Mouse (Mus musculus): Measurements from ENCODE around the gene Rps13. TPM values are rescaled to one million over a fixed set of nuclear protein-coding genes. Genes with fewer than 3 reads are reported as not detected.
"Not testable (repeated sequence)": the region's sequence is repeated elsewhere in the genome, so short reads cannot be mapped to it uniquely, and the experiment has no call there.

Rps13 gene
- polyA plus RNA-seq (2016; fragmentation: Nextera tagmentation; extraction: Ambion mirVana): 786 and 821 TPM in 2 replicates

GRCm38 (mm10) chr7:116333713-116334668, at the start of gene Rps13:
Gene Rps13, minus strand, starts transcription at chr7:116334195.
- peak within 1 kb of the TSS; percentile 95 for H3K9ac ChIP-seq
- peak within 1 kb of the TSS; percentile 86 for H3K4me3 ChIP-seq
- H3K4me2 ChIP-seq: peak within 1 kb of the TSS; percentile 76
- WGBS (ENCODE audit: insufficient replicate concordance): under 1% methylated on average over 78 of the region's 78 CpGs
- no peaks in the 10 kb centered on the region for H3K27me3 ChIP-seq (replicated peaks)
- H3K36me3 ChIP-seq: peaks cover 41% of the 10 kb centered on the region
- peak; percentile 98 for ATAC-seq
- H3K27ac ChIP-seq: peak within 1 kb of the TSS; percentile 90
- peaks cover 40% of the 10 kb centered on the region for H3K4me1 ChIP-seq
- H3K9me3 ChIP-seq (replicated peaks): no peaks in the 10 kb centered on the region

DNA sequence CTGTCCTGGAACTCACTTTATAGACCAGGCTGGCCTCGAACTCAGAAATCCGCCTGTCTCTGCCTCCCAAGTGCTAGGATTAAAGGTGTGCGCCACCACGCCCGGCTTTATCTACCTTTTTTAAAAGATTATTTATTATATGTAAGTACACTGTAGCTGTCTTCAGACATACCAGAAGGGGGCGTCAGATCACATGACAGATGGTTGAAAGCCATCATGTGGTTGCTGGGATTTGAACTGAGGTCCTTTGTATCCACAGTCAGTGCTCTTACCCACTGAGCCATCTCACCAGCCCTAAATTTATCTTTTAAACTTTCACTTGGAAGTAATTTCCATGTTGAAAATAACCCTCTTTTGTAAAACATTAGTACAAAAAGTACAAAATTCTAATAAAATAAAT, 45.2 kb upstream of the Rps13 start:
- not testable (repeated sequence) for H3K4me1 ChIP-seq, ATAC-seq
- WGBS (ENCODE audit: insufficient replicate concordance): 75% methylated on average over 6 of the region's 6 CpGs

DNA sequence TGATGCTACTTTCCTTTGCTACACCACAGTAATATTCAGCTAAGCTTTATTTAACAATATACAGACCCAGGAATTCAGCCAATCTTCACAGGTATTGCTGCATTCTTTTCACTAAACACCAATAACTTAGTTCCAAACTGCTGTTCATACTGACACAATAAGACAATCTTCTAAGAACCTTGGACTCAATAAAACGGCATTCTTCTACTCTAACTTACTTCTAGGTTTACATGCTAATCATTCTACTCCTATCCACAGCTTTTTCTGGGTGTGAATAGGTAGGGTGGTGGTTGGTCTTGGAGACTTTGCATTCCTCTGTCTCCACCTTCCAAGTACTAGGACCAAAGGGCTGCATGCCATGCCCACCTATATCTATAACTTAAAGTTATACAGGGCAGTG, 40.3 kb upstream of the Rps13 start:
- no peak overlapping the region for H3K9ac ChIP-seq
- no peaks in the 10 kb centered on the region for H3K27me3 ChIP-seq (replicated peaks)
- WGBS (ENCODE audit: insufficient replicate concordance): 68% methylated on average over 1 of the region's 1 CpGs
- H3K4me2 ChIP-seq: no peak overlapping the region
- H3K36me3 ChIP-seq: peaks cover 15% of the 10 kb centered on the region
- H3K27ac ChIP-seq: no peak overlapping the region
- no peak for ATAC-seq
- no peaks in the 10 kb centered on the region for H3K9me3 ChIP-seq (replicated peaks)
- peaks cover 4% of the 10 kb centered on the region; the same call in 1 of the 2 replicates for H3K4me1 ChIP-seq
- no peak overlapping the region for H3K4me3 ChIP-seq

More for the DNA sequence above, 45.2 kb upstream of the Rps13 start:
- H3K4me3 ChIP-seq; H3K27me3 ChIP-seq (replicated peaks); H3K27ac ChIP-seq; H3K9me3 ChIP-seq (replicated peaks); H3K4me2 ChIP-seq; H3K9ac ChIP-seq: not testable (repeated sequence)
- peaks cover 19% of the 10 kb centered on the region for H3K36me3 ChIP-seq

DNA sequence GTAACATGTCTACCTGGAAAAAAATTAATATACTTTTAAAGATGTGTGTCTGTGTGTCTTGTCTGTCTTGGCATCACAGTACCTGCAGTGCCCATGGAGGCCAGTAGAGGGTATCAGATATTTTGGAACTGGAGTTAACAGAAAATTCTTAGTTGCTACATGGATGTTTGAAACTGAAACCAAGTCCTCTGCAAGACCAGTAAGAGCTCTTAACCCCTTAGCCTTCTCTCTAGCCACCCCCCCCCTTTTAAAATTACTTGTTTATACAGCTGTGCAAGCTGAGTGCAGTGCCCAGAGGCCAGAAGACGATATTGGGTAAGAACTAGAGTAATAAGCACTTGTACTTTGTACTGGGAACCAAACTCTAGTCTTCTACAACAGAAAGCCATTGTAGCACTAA, 2.2 kb upstream of the Rps13 start:
- Histone ChIP-seq H3K9ac (0 out of 2 replicates have a peak overlapping the region, but pooled peaks have one; percentile 42), H3K4me1 (peaks cover 38% of the 10 kb centered on the region), H3K9me3 (replicated peaks) (no peaks in the 10 kb centered on the region), H3K4me2 (peak overlapping the region; percentile 44), H3K27me3 (replicated peaks) (no peaks in the 10 kb centered on the region), H3K4me3 (no peak overlapping the region), H3K27ac (0 out of 2 replicates have a peak overlapping the region, but pooled peaks have one; percentile 30), H3K36me3 (peaks cover 41% of the 10 kb centered on the region)
- WGBS (ENCODE audit: insufficient replicate concordance): 71% methylated on average over 1 of the region's 1 CpGs
- no peak for ATAC-seq

DNA sequence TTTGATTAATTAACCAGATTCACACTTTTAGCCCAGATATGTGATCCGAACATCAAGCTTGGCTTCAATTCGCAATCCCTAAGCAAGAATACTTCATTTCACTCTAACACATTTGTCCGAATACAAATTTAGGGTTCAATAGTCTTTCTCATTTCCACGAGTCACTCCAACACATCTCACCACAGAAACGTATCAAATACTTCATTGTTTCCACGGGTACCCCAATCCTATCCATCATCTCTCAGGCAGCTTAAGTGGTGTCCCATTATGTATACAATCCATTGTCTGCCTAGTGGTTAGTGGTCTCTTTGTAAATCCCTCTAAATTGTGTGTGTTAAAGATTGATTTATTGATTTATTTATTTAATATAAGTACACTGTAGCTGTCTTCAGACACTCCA, 1.1 kb upstream of the Rps13 start:
- WGBS (ENCODE audit: insufficient replicate concordance): 61% methylated on average over 6 of the region's 6 CpGs
- peak overlapping the region; percentile 95 for H3K9ac ChIP-seq
- ATAC-seq: no peak

DNA sequence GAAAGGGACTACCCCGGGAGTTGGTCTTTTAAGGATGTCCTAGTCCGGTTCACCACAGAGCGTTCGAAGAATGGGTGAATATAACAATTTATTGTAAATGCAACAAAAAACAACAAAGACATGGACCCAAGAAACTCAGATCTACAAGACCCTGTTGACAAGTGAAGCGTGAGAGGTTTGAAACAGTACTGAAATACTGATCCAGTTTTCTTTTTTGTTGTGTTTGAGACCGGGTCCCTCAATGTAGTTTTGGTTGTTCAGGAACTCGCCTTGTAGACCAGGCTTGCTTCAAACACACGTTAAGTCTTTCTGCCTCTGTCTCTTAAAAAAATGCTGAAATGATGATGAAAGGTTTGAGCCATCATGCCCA, 659 bp upstream of the Rps13 start:
- WGBS (ENCODE audit: insufficient replicate concordance): 6% methylated on average over 8 of the region's 8 CpGs
- no peaks in the 10 kb centered on the region for H3K27me3 ChIP-seq (replicated peaks)
- peaks cover 43% of the 10 kb centered on the region for H3K36me3 ChIP-seq
- H3K9ac ChIP-seq: peak overlapping the region; percentile 95
- peak overlapping the region; percentile 90 for H3K27ac ChIP-seq
- H3K4me1 ChIP-seq: peaks cover 40% of the 10 kb centered on the region
- no peaks in the 10 kb centered on the region for H3K9me3 ChIP-seq (replicated peaks)
- ATAC-seq: no peak
- peak overlapping the region; percentile 76 for H3K4me2 ChIP-seq
- peak overlapping the region; percentile 86 for H3K4me3 ChIP-seq

More for the DNA sequence above, 1.1 kb upstream of the Rps13 start:
- peaks cover 43% of the 10 kb centered on the region for H3K36me3 ChIP-seq
- peak overlapping the region; percentile 76 for H3K4me2 ChIP-seq
- peaks cover 40% of the 10 kb centered on the region for H3K4me1 ChIP-seq
- H3K27me3 ChIP-seq (replicated peaks): no peaks in the 10 kb centered on the region
- peak overlapping the region; percentile 90 for H3K27ac ChIP-seq
- no peaks in the 10 kb centered on the region for H3K9me3 ChIP-seq (replicated peaks)
- H3K4me3 ChIP-seq: peak overlapping the region; percentile 86

- WGBS (ENCODE audit: insufficient replicate concordance): 76% methylated on average over 2 of the region's 2 CpGs
- Histone ChIP-seq H3K4me1 (peaks cover 35% of the 10 kb centered on the region), H3K27me3 (replicated peaks) (no peaks in the 10 kb centered on the region), H3K36me3 (peaks cover 41% of the 10 kb centered on the region), H3K4me3 (no peak overlapping the region), H3K9me3 (replicated peaks) (no peaks in the 10 kb centered on the region), H3K4me2 (peak overlapping the region; percentile 76), H3K27ac (no peak overlapping the region), H3K9ac (no peak overlapping the region)
- no peak for ATAC-seq
Observed at GRCm38 (mm10) chr7:116331246-116331645, 2.7 kb downstream of the Rps13 start.

- H3K9ac ChIP-seq: no peak overlapping the region
- H3K4me2 ChIP-seq: no peak overlapping the region
- H3K27ac ChIP-seq: no peak overlapping the region
- WGBS (ENCODE audit: insufficient replicate concordance): 79% methylated on average over 4 of the region's 4 CpGs
- H3K9me3 ChIP-seq (replicated peaks): no peaks in the 10 kb centered on the region
- no peaks in the 10 kb centered on the region for H3K27me3 ChIP-seq (replicated peaks)
- no peak overlapping the region for H3K4me3 ChIP-seq
- peaks cover 41% of the 10 kb centered on the region for H3K36me3 ChIP-seq
- ATAC-seq: no peak
- peaks cover 24% of the 10 kb centered on the region for H3K4me1 ChIP-seq
Observed at GRCm38 (mm10) chr7:116329858-116330257, 4.1 kb downstream of the Rps13 start.

DNA sequence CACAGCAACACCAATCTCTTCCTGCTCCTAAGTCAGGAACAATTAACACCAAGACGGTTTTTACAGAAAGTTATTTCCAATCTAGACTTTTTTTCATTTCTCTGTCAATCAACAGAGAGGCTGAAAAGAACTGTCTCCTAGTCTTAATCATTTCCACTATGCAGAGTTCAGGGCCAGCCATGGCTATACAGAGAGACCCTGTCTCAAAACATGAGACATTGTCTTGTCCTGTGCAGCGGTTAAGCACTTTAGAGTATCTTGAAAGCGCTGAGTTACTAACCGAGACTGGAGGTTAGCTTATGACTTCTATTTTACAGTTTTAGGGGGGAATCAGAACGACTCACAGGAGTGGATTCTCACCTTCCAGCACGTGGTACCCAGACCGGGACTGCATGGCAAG, 5.2 kb downstream of the Rps13 start:
- no peaks in the 10 kb centered on the region for H3K27me3 ChIP-seq (replicated peaks)
- H3K36me3 ChIP-seq: peaks cover 41% of the 10 kb centered on the region
- H3K9ac ChIP-seq: no peak overlapping the region
- ATAC-seq: no peak
- H3K4me2 ChIP-seq: no peak overlapping the region
- H3K4me1 ChIP-seq: peaks cover 22% of the 10 kb centered on the region
- H3K9me3 ChIP-seq (replicated peaks): no peaks in the 10 kb centered on the region
- no peak overlapping the region for H3K4me3 ChIP-seq
- H3K27ac ChIP-seq: no peak overlapping the region
- 67% methylated on average over 7 of the region's 7 CpGs for WGBS (ENCODE audit: insufficient replicate concordance)

DNA sequence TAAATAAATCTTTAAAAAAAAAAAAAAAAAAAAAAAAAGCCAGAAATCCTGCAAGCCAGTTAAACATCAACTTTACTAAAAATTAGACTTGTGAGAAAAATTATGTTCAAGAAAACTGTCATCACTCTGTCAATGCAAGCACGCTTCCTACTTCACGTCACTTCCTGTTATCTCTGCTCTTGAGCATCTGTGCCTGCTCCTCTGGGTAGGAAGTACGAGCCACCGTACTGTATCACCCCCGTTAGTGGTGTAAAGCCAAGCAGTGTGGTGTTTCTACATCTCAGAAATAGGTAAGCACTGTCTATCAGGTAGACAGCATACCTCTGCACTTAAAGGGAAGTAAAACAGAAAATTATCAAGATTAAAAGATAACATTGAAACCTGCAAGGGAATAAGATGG, 6.1 kb downstream of the Rps13 start:
- peaks cover 40% of the 10 kb centered on the region for H3K36me3 ChIP-seq
- no peak overlapping the region for H3K9ac ChIP-seq
- no peak overlapping the region for H3K4me2 ChIP-seq
- H3K4me3 ChIP-seq: no peak overlapping the region
- H3K9me3 ChIP-seq (replicated peaks): no peaks in the 10 kb centered on the region
- no peak overlapping the region for H3K27ac ChIP-seq
- 60% methylated on average over 5 of the region's 5 CpGs for WGBS (ENCODE audit: insufficient replicate concordance)
- no peaks in the 10 kb centered on the region for H3K27me3 ChIP-seq (replicated peaks)
- ATAC-seq: no peak
- peaks cover 23% of the 10 kb centered on the region for H3K4me1 ChIP-seq

DNA sequence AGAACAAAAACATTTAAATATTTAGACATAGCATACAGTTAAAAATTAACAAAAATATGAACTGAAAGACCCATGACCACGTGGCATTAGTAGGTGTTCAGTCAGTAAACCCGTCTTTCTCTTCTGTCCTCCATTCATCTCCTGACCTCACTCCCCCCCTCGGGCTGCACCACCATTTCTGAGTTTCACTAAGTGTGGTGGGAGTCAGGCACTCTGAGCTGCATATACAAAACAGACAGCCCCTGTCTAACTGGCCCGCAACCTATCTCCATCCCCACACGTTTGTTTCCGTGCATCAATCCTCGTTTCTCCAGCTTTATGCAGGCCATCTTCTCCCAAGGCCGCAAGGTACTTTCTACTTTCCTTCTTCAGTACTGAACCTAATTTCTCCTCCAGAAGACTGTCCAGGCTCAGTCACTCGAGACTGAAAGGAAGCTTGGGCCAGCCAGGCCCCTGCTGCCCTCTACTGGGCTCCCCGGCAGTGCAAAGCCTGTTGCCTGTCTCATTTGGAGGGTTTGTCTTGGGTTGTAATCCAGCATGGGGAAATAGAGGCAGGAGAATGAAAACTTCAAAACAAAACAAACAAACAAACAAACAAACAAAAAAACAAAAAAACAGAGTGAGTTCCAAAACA, 10.5 kb downstream of the Rps13 start:
- 37% methylated on average over 10 of the region's 10 CpGs for WGBS (ENCODE audit: insufficient replicate concordance)

GRCm38 (mm10) chr7:116309456-116309855, 24.5 kb downstream of the Rps13 start:
- Histone ChIP-seq H3K27ac (no peak overlapping the region), H3K27me3 (replicated peaks) (peaks cover 28% of the 10 kb centered on the region), H3K4me1 (peaks cover 31% of the 10 kb centered on the region), H3K4me2 (peak overlapping the region; percentile 100), H3K9me3 (replicated peaks) (no peaks in the 10 kb centered on the region), H3K36me3 (no peaks in the 10 kb centered on the region), H3K9ac (no peak overlapping the region), H3K4me3 (peak overlapping the region; percentile 29; the same call in 1 of the 2 replicates)
- no peak for ATAC-seq
- 18% methylated on average over 9 of the region's 9 CpGs for WGBS (ENCODE audit: insufficient replicate concordance)

More for the DNA sequence above, 10.5 kb downstream of the Rps13 start:
- 0 out of 2 replicates have a peak, but pooled peaks have one; percentile 54 for ATAC-seq
- Histone ChIP-seq H3K9me3 (replicated peaks) (no peaks in the 10 kb centered on the region), H3K4me2 (peak overlapping the region; percentile 28; the same call in 1 of the 2 replicates), H3K4me1 (0 out of 2 replicates have a peak, but pooled peaks cover 5% of the 10 kb centered on the region), H3K4me3 (no peak overlapping the region), H3K36me3 (no peaks in the 10 kb centered on the region), H3K27ac (no peak overlapping the region), H3K27me3 (replicated peaks) (no peaks in the 10 kb centered on the region), H3K9ac (no peak overlapping the region)
